In the genomic region with DNA sequence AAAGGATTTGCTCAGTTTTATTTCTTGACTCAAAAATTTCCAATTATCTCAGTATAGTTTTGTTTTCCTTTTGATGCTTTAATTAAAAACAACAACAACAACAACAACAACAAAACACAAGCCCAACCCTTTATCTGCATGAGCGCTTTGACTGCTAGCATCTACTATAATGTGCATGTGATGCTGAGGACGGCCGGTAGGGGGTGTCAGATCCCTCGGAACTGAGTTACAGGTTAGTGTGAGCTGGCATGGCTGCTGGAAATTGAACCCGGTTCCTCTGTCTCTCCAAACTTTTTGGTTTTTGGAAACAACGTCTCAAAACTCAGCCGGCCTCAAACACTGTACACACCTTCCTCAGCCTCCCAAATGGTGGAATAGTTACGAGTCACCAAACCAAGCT, we compare ENCODE assay signal across 9 mouse cellular contexts. TPM values are rescaled to one million over a fixed set of nuclear protein-coding genes. Genes with fewer than 3 reads are reported as not detected.
DNase-seq lines count a peak whose midpoint lies in the region; ATAC-seq and TF ChIP-seq lines count a peak whose summit lies in the region.
"Had no signal": no experiment of that assay in that cellular context is flagged by ENCODE, and none has a peak within 500 bp of the region (broad histone marks: within the 10 kb centered on the region; RNA-seq: fewer than 3 reads in every experiment).

No protein-coding gene starts in this region.

- TF ChIP-seq POLR2A in liver, adult 2 months (IDR thresholded peaks at IDR 0.05; ENCODE audit: extremely low read depth, insufficient read depth, low read length), result no peak

- no peak overlapping the region for H3K4me3 ChIP-seq in liver, adult 2 months (ENCODE audit: insufficient read depth, low read depth, low read length)
- H3K4me3 ChIP-seq in liver, embryonic 12.5 days, result no peak overlapping the region
- H3K4me3 ChIP-seq: lung, embryonic 15.5 days had no signal

- no peaks in the 10 kb centered on the region for H3K79me2 ChIP-seq in liver, adult 2 months (ENCODE audit: control insufficient read depth, insufficient read depth, low read length)

- H3K9ac ChIP-seq in liver, adult 2 months (ENCODE audit: low read depth, low read length), result no peak overlapping the region
- H3K9ac ChIP-seq in liver, embryonic 12.5 days, result no peak overlapping the region
- H3K9ac ChIP-seq: lung, embryonic 15.5 days had no signal

- no peaks in the 10 kb centered on the region for H3K36me3 ChIP-seq in liver, adult 2 months (ENCODE audit: control insufficient read depth, insufficient read depth, low read length)
- no peaks in the 10 kb centered on the region for H3K36me3 ChIP-seq in liver, embryonic 12.5 days
- H3K36me3 ChIP-seq: lung, embryonic 15.5 days had no signal

- WGBS in liver, adult 2 months, result 75% methylated on average over 8 of the region's 8 CpGs
- 61% methylated on average over 8 of the region's 8 CpGs for WGBS in liver, embryonic 12.5 days (ENCODE audit: insufficient replicate concordance)

- H3K4me1 ChIP-seq in liver, adult 2 months (ENCODE audit: control insufficient read depth, insufficient read depth, low read length), result no peaks in the 10 kb centered on the region
- H3K4me1 ChIP-seq in liver, embryonic 12.5 days, result no peaks in the 10 kb centered on the region
- H3K4me1 ChIP-seq: lung, embryonic 15.5 days had no signal

- no peak overlapping the region for H3K4me2 ChIP-seq in liver, embryonic 12.5 days

- H3K9me3 ChIP-seq in liver, embryonic 12.5 days (replicated peaks), result no peaks in the 10 kb centered on the region
- H3K9me3 ChIP-seq: lung, embryonic 15.5 days had no signal

- H3K27me3 ChIP-seq in liver, adult 2 months (ENCODE audit: control insufficient read depth, insufficient read depth, low read length), result no peaks in the 10 kb centered on the region
- H3K27me3 ChIP-seq in liver, embryonic 12.5 days (replicated peaks), result no peaks in the 10 kb centered on the region
- H3K27me3 ChIP-seq: lung, embryonic 15.5 days had no signal

- ATAC-seq in liver, embryonic 12.5 days, result no peak
- ATAC-seq in megakaryocyte-erythroid progenitor cell, adult 5-6 weeks (replicated peaks; ENCODE audit: low FRiP score, low TSS enrichment, poor library complexity, severe bottlenecking), result peak; percentile 75

- peak; percentile 59 for TF ChIP-seq CTCF in liver, adult 2 months (IDR thresholded peaks at IDR 0.05; ENCODE audit: low read depth, low read length)

- no peak overlapping the region for H3K27ac ChIP-seq in liver, adult 2 months (replicated peaks; ENCODE audit: insufficient read depth, low read depth, low read length)
- H3K27ac ChIP-seq in liver, embryonic 12.5 days, result no peak overlapping the region
- H3K27ac ChIP-seq: lung, embryonic 15.5 days had no signal

- peak; percentile 26 to 55 for DNase-seq in cerebellum, postnatal 14 days
- no peak for DNase-seq in cerebellum, adult 18-20 months
- DNase-seq in liver, adult 2 months (ENCODE audit: extremely low read depth, low read depth, low spot score), result peak; percentile 8
- peak; percentile 11 for DNase-seq in c-Kit-positive CD71-positive TER-119-negative erythroid progenitor cells, embryonic 14.5 days (ENCODE audit: low read depth)
- no peak for DNase-seq in Muller cell, postnatal 12 days (ENCODE audit: inconsistent ontology term)
- DNase-seq in cerebellum, adult 11 months, result no peak

RNA-seq across cellular contexts. Expression of a gene that starts 27.8 kb away (rescaled TPM):
- total RNA-seq in liver, adult 2 months (2014; rRNA removed), result 0.09 and 0.27 TPM in 2 replicates
- polyA plus RNA-seq in liver, adult 2 months (2012; rRNA removed), result 0.04 and 0.05 TPM in 2 replicates
- polyA plus RNA-seq in liver, embryonic 12.5 days (2016; fragmentation: Nextera tagmentation; extraction: Ambion mirVana), result 3.7 and 4.2 TPM in 2 replicates
- 0.05 TPM in 1 of 2 replicates, not detected in the other for total RNA-seq in megakaryocyte-erythroid progenitor cell, adult 5-6 weeks (2014; fragmentation: Nextera tagmentation)
- not detected in 2 replicates for total RNA-seq in megakaryocyte-erythroid progenitor cell, adult 5-6 weeks (2017)

RNA-seq across cellular contexts. Expression of a gene that starts 42.1 kb away (rescaled TPM):
- total RNA-seq in liver, adult 2 months (2014; rRNA removed), result 7.9 and 13.0 TPM in 2 replicates
- polyA plus RNA-seq in liver, adult 2 months (2012; rRNA removed), result 12.2 and 15.8 TPM in 2 replicates
- 15.0 and 15.2 TPM in 2 replicates for polyA plus RNA-seq in liver, embryonic 12.5 days (2016; fragmentation: Nextera tagmentation; extraction: Ambion mirVana)
- 51.2 and 58.5 TPM in 2 replicates for total RNA-seq in megakaryocyte-erythroid progenitor cell, adult 5-6 weeks (2014; fragmentation: Nextera tagmentation)
- 28.2 and 34.7 TPM in 2 replicates for total RNA-seq in megakaryocyte-erythroid progenitor cell, adult 5-6 weeks (2017)

Comparison
In these comparisons a context has a peak if more than half of its experiments do, and no peak if none do; other contexts are left out.
1. DNase-seq: peak in cerebellum, postnatal 14 days (2 of 2), liver, adult 2 months (single experiment) and c-Kit-positive CD71-positive TER-119-negative erythroid progenitor cells, embryonic 14.5 days (single experiment); none in cerebellum, adult 18-20 months (0 of 2), Muller cell, postnatal 12 days (single experiment) and cerebellum, adult 11 months (single experiment).